Mouse (Mus musculus) midbrain, embryonic 12.5 days (tissue): Measurements from ENCODE around the gene Gars. TPM values are rescaled to one million over a fixed set of nuclear protein-coding genes. Genes with fewer than 3 reads are reported as not detected.

Experiments used
- ATAC-seq: fragments of 200-750 bp; cut with Nextera tagmentation; 2 replicates; pipeline ENCODE4 v1.8.0; 2017; ENCODE audit warnings: low read depth, moderate TSS enrichment, moderate library complexity; ENCODE audit not compliant: low FRiP score
- H3K27ac ChIP-seq: fragments of 300-500 bp; sonication (generic); replicated peaks from 2 replicates; pipeline ENCODE4 v1.5.1; 2016; ENCODE audit warnings: mild to moderate bottlenecking
- H3K27me3 ChIP-seq: fragments of 300-500 bp; sonication (generic); 2 replicates; pipeline ENCODE4 v1.6.1; 2016; ENCODE audit warnings: mild to moderate bottlenecking
- H3K36me3 ChIP-seq: fragments of 300-500 bp; sonication (generic); 2 replicates; pipeline ENCODE4 v1.6.1; 2016
- H3K4me1 ChIP-seq: fragments of 300-500 bp; sonication (generic); 2 replicates; pipeline ENCODE4 v1.6.1; 2016
- H3K4me2 ChIP-seq: fragments of 300-500 bp; sonication (generic); replicated peaks from 2 replicates; pipeline ENCODE4 v1.6.1; 2016; ENCODE audit warnings: mild to moderate bottlenecking, moderate library complexity
- H3K4me3 ChIP-seq: fragments of 300-500 bp; sonication (generic); 2 replicates; pipeline ENCODE4 v1.5.1; 2016; ENCODE audit warnings: mild to moderate bottlenecking
- H3K9ac ChIP-seq: fragments of 300-500 bp; sonication (generic); replicated peaks from 2 replicates; pipeline ENCODE4 v1.6.1; 2016; ENCODE audit warnings: mild to moderate bottlenecking, moderate library complexity
- H3K9me3 ChIP-seq: fragments of 300-500 bp; sonication (generic); 2 replicates; pipeline ENCODE4 v1.6.1; 2016; ENCODE audit warnings: mild to moderate bottlenecking
- WGBS: fragments of 180-500 bp; shearing (Covaris S2); methylation state at CpG from one replicate; pipeline ENCODE4 v1.1.7; 2016; 5-methylcytosine and 5-hydroxymethylcytosine counted together
- polyA plus RNA-seq: library from polyadenylated mRNA; unstranded; fragments of >200 nt; fragmentation: Nextera tagmentation; extraction: Ambion mirVana; gene quantifications from 2 replicates; pipeline ENCODE4 v1.2.1, GENCODE M21; 2016

Gene Gars
- polyA plus RNA-seq, 1 experiment from 2014 or later: 207 TPM

DNA sequence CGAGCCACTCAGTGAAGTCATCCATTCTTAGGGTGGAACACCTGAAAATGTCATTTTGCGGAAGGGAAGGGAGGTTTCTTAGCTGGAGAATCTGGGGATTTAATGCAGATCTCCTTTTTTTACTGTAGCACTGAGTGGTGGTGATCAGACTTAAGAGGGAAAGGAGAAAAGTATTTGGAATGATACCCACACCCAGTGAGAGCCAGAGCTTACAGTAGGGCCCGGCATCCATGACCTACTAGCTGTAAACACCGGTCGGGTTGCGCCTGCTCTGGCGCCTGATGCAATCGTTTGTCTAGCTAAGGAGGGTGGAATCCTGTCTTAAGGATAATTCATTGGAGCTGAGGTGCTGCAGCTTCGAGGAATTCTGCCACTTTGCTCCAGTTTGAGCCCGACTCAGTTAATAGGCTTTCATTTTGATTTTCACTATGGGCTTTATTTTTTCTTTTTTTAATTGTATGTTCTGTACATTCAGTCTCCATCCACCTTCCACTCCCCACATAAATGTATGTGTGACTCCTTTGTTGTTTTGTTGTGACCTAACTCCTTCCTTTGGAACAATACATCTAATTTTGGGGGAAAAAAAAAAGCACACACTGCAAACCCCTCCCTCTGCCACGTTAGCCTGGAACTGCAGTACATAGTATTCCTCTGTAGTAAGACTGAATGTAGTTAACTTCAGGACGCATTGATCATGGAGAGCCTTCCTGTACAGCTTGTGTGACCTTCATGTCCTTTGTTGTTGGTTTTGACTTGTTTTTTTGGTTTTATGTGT lies 1.1 kb downstream of the Gars start:
- no peak; the same call in 1 of the 2 replicates for ATAC-seq
- no peaks in the 10 kb centered on the region for H3K9me3 ChIP-seq

GRCm38 (mm10) chr6:55039446-55039783 lies 1.6 kb downstream of the Gars start:
- Histone ChIP-seq H3K27ac (no peak overlapping the region), H3K4me3 (peak overlapping the region; percentile 95), H3K9ac (no peak overlapping the region), H3K27me3 (no peaks in the 10 kb centered on the region), H3K4me2 (peak overlapping the region; percentile 77), H3K36me3 (no peaks in the 10 kb centered on the region), H3K4me1 (peaks cover 19% of the 10 kb centered on the region), H3K9me3 (no peaks in the 10 kb centered on the region)
- 87% methylated on average over 6 of the region's 6 CpGs for WGBS
- ATAC-seq: no peak

More for the DNA sequence above, 1.1 kb downstream of the Gars start:
- H3K36me3 ChIP-seq: no peaks in the 10 kb centered on the region
- peak overlapping the region; percentile 95 for H3K4me3 ChIP-seq
- H3K27me3 ChIP-seq: no peaks in the 10 kb centered on the region
- peak overlapping the region; percentile 97 for H3K27ac ChIP-seq
- peaks cover 19% of the 10 kb centered on the region for H3K4me1 ChIP-seq
- H3K4me2 ChIP-seq: peak overlapping the region; percentile 77
- WGBS: 4% methylated on average over 12 of the region's 12 CpGs
- peak overlapping the region; percentile 98 for H3K9ac ChIP-seq

DNA sequence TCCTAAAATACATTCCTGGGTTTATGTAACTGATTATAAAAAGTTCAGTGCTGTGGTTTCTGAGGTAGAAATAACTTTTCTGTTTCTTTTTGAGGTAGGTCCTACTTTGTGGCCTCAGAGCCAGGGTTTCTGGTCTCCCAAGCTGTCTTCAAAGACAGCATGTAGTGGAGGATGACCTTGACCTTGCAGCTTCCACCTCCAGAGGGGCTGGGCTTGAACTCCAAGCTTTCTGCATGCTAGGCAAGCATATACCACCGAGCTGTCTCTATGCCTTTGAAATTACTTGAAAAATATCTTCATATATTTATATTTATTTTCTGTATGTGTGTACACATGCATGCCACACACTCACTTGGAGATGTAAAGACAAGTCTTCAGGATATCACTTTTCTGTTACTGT lies 2.2 kb downstream of the Gars start:
- Histone ChIP-seq H3K4me3 (no peak overlapping the region), H3K4me1 (peaks cover 19% of the 10 kb centered on the region), H3K27me3 (no peaks in the 10 kb centered on the region), H3K4me2 (no peak overlapping the region), H3K9me3 (no peaks in the 10 kb centered on the region), H3K9ac (no peak overlapping the region), H3K27ac (no peak overlapping the region), H3K36me3 (no peaks in the 10 kb centered on the region)
- 75% methylated on average over 1 of the region's 1 CpGs for WGBS
- no peak for ATAC-seq

DNA sequence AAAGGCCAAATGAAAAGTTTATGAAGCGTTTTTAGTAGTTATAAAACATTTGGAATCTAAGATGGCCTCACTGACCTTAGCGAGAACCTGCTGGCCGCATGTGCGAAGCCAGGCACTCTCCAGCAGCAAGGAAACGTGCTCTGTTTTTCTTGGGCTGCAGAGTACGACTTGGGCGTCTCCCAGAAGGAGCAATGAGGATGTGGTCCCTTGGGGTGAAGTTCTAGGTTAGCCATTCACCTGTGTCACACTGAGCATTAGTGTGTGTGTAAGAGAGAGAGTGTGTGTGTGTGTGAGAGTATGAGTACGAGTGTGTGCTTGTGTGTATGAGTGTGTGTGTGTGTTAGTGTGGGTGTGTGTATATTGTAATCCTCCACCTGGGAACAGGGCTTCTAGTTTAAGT lies 5.4 kb downstream of the Gars start:
- no peak overlapping the region for H3K4me3 ChIP-seq
- 84% methylated on average over 8 of the region's 8 CpGs for WGBS
- no peaks in the 10 kb centered on the region for H3K27me3 ChIP-seq
- H3K36me3 ChIP-seq: peaks cover 11% of the 10 kb centered on the region
- no peak overlapping the region for H3K9ac ChIP-seq
- no peak for ATAC-seq
- H3K9me3 ChIP-seq: no peaks in the 10 kb centered on the region
- H3K4me1 ChIP-seq: peaks cover 14% of the 10 kb centered on the region
- H3K4me2 ChIP-seq: no peak overlapping the region
- no peak overlapping the region for H3K27ac ChIP-seq

DNA sequence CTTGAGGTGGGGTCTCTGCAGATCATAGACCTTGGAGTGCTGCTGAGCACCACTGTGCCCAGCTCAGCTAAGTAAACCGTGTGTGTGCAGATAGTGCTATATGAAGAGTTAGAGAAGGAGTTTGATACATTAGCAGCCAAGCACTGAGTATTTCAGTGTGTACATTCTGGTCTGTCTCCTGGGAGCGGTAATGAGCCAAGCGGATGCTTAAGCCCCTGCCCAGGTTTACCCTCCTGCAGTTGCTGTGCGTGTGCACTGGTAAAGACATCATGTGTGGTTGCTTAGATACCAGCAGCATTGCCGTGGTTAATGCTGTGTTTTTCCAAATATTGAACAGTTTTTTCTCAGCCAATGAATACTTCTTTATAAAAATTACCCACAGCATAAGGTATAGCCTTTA lies 6.7 kb downstream of the Gars start:
- 68% methylated on average over 5 of the region's 5 CpGs for WGBS
- no peak for ATAC-seq
- no peak overlapping the region for H3K27ac ChIP-seq
- H3K27me3 ChIP-seq: no peaks in the 10 kb centered on the region
- peaks cover 7% of the 10 kb centered on the region for H3K4me1 ChIP-seq
- H3K36me3 ChIP-seq: peaks cover 23% of the 10 kb centered on the region
- no peak overlapping the region for H3K4me3 ChIP-seq
- H3K4me2 ChIP-seq: no peak overlapping the region
- H3K9ac ChIP-seq: no peak overlapping the region
- no peaks in the 10 kb centered on the region for H3K9me3 ChIP-seq

DNA sequence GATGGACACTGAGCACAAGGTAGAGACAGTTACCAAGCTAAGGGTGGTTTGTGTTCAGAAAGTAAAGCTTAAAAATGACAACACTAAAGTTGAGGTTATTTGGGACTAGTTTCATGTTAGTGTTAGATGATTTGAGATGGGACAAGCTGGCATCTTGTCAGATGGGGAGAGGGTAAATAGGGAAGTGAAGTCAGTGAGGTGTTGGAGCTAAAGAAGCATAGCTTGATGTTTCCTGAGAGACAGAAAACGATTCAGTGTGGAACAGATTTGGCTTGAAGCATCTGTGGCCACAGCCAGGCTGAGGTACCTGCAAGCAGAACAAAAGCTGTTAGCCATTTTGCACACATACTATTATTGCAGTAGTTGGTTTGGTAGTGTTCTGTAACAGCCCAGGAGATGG lies 7.5 kb downstream of the Gars start:
- Histone ChIP-seq H3K27me3 (no peaks in the 10 kb centered on the region), H3K27ac (no peak overlapping the region), H3K4me1 (peaks cover under 1% of the 10 kb centered on the region; the same call in 1 of the 2 replicates), H3K4me3 (no peak overlapping the region), H3K4me2 (no peak overlapping the region), H3K36me3 (peaks cover 31% of the 10 kb centered on the region), H3K9me3 (no peaks in the 10 kb centered on the region), H3K9ac (no peak overlapping the region)
- no peak for ATAC-seq
- WGBS: 96% methylated on average over 1 of the region's 1 CpGs

DNA sequence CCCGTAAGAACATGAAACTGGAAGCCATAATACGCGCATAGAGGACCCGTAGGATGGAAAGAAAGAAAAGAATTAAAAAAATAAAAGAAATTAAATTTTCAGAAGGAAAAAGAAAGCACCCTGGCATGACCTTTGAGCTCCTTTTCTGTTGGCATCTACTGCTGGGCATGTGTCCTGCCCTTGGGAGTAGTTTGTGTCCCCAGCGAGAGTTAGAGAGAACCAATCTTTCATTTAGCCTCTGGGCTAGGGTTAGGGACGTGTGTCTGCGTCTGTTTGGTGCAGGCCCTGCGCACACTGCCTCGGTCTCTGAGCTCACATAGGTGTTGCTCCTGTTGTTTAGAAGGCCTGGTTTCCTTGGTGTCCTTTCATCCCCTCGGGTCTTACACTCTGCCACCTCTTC lies 11.4 kb downstream of the Gars start:
- Histone ChIP-seq H3K9ac (no peak overlapping the region), H3K27me3 (no peaks in the 10 kb centered on the region), H3K4me1 (no peaks in the 10 kb centered on the region), H3K27ac (no peak overlapping the region), H3K9me3 (no peaks in the 10 kb centered on the region), H3K4me2 (no peak overlapping the region), H3K36me3 (peaks cover 66% of the 10 kb centered on the region), H3K4me3 (no peak overlapping the region)
- ATAC-seq: no peak
- WGBS: 94% methylated on average over 9 of the region's 10 CpGs

GRCm38 (mm10) chr6:55054491-55054890 lies 16.7 kb downstream of the Gars start:
- Histone ChIP-seq H3K9ac (no peak overlapping the region), H3K36me3 (peaks cover 87% of the 10 kb centered on the region), H3K27me3 (no peaks in the 10 kb centered on the region), H3K4me3 (no peak overlapping the region), H3K4me1 (no peaks in the 10 kb centered on the region), H3K27ac (no peak overlapping the region), H3K9me3 (no peaks in the 10 kb centered on the region), H3K4me2 (no peak overlapping the region)
- 97% methylated on average over 4 of the region's 4 CpGs for WGBS
- no peak for ATAC-seq

DNA sequence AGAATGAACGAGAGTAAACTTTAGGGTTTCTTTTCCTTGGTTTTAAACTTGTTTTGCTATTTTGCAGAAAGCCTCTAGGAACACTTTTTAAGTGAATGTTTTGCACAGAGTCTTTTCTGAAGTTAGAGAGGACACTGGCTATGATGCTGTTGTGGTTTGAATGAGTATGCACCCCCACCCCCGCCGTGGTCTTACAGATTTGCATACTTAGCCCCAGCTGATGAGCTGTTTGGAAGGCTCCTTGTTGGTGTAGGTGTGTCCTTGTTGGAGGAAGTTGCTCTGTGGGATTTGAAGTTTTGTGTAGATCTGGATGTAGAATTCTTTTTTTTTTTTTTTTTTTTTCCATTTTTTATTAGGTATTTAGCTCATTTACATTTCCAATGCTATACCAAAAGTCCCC lies 19.6 kb downstream of the Gars start:
- peaks cover 88% of the 10 kb centered on the region for H3K36me3 ChIP-seq

DNA sequence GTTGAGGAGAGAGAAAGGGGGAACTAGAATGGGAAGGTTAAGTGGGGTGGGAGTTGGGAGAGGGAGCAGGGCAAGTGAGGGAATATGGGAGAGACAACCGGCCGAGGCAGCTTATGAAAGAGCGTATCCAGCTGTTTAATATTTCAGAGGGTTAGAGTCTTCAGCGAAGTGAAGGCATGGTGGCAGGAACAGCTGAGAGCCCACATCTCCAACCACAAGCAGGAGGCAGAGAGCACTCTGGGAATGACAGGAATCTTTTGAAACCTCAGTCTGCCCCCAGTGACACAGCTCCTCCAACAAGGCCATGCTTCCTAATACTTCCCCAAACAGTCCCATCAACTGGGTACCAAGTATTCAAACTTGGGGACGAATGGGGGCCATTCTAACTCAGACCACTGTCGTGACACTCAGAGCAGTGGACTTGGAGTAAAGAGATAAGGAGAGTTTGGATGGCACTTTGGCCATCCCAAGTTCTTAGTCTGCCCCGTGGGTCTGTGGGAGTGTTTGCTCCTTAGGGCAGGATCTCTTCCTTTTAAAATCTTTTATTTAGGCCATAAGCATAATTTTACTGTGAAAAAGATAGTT lies 22.5 kb downstream of the Gars start:
- Histone ChIP-seq H3K27ac (no peak overlapping the region), H3K4me2 (no peak overlapping the region), H3K9ac (no peak overlapping the region), H3K27me3 (no peaks in the 10 kb centered on the region), H3K4me1 (no peaks in the 10 kb centered on the region), H3K9me3 (no peaks in the 10 kb centered on the region), H3K36me3 (peaks cover 88% of the 10 kb centered on the region), H3K4me3 (no peak overlapping the region)
- no peak for ATAC-seq
- 95% methylated on average over 7 of the region's 7 CpGs for WGBS

More for the DNA sequence above, 19.6 kb downstream of the Gars start:
- Histone ChIP-seq H3K4me3 (no peak overlapping the region), H3K27ac (no peak overlapping the region), H3K27me3 (no peaks in the 10 kb centered on the region), H3K9ac (no peak overlapping the region), H3K9me3 (no peaks in the 10 kb centered on the region), H3K4me1 (no peaks in the 10 kb centered on the region), H3K4me2 (no peak overlapping the region)
- ATAC-seq: no peak
- WGBS: 97% methylated on average over 3 of the region's 3 CpGs

- Histone ChIP-seq H3K36me3 (peaks cover 88% of the 10 kb centered on the region), H3K27ac (no peak overlapping the region), H3K27me3 (no peaks in the 10 kb centered on the region), H3K4me1 (no peaks in the 10 kb centered on the region), H3K4me2 (no peak overlapping the region), H3K4me3 (no peak overlapping the region), H3K9ac (no peak overlapping the region), H3K9me3 (no peaks in the 10 kb centered on the region)
- WGBS: 93% methylated on average over 11 of the region's 11 CpGs
- ATAC-seq: no peak
These were observed 23.5 kb downstream of the Gars start for GRCm38 (mm10) chr6:55061328-55061727.

- 94% methylated on average over 5 of the region's 5 CpGs for WGBS
- H3K4me3 ChIP-seq: no peak overlapping the region
- no peaks in the 10 kb centered on the region for H3K9me3 ChIP-seq
- no peaks in the 10 kb centered on the region for H3K27me3 ChIP-seq
- ATAC-seq: no peak
- no peaks in the 10 kb centered on the region for H3K4me1 ChIP-seq
- H3K9ac ChIP-seq: no peak overlapping the region
- H3K27ac ChIP-seq: no peak overlapping the region
- H3K36me3 ChIP-seq: peaks cover 88% of the 10 kb centered on the region
- H3K4me2 ChIP-seq: no peak overlapping the region
These were observed 24.4 kb downstream of the Gars start for GRCm38 (mm10) chr6:55062200-55062599.
